Mouse (Mus musculus) heart, postnatal 25 days (tissue): Measurements from ENCODE around the gene Tns3. TPM values are rescaled to one million over a fixed set of nuclear protein-coding genes. Genes with fewer than 3 reads are reported as not detected.
A peak's percentile ranks its signal among the peaks of the same experiment; 100 is the strongest.

Source experiments
- DNase-seq: peaks from one replicate; pipeline ENCODE4 v3.0.0; 2022; ENCODE audit warnings: low spot score
- intact Hi-C: fragments of 180-260 bp; cut with DNase I; formaldehyde crosslinking; loops from one replicate; pipeline ENCODE4 v1.15.1; 2025
- total RNA-seq, 2 experiments: library from RNA; stranded (reverse); gene quantifications; 2 replicates each; pipeline ENCODE4 v1.2.3; 2021

Gene Tns3
- total RNA-seq, 2 experiments from 2014 or later, result 21.2 to 21.4 TPM

GRCm38 (mm10) chr11:8681356-8681755 is 17.0 kb upstream of the Tns3 start:
- DNase-seq, result no peak
- intact Hi-C loops, result no loop called here

GRCm38 (mm10) chr11:8680650-8681049 is 16.3 kb upstream of the Tns3 start:
- intact Hi-C loops, result no loop called here
- DNase-seq, result no peak

- intact Hi-C loops, result no loop called here
- no peak for DNase-seq
Measured at GRCm38 (mm10) chr11:8679221-8679620, 14.9 kb upstream of the Tns3 start.

GRCm38 (mm10) chr11:8678260-8678995 is 14.1 kb upstream of the Tns3 start:
- intact Hi-C loops, result no loop called here
- DNase-seq, result no peak

- no peak for DNase-seq
- intact Hi-C loops, result no loop called here
Measured at GRCm38 (mm10) chr11:8675701-8676474, 11.6 kb upstream of the Tns3 start.

GRCm38 (mm10) chr11:8674549-8675149 is 10.3 kb upstream of the Tns3 start:
- intact Hi-C loops, result no loop called here
- no peak for DNase-seq

- intact Hi-C loops, result no loop called here
- no peak for DNase-seq
Measured at GRCm38 (mm10) chr11:8671698-8672097, 7.4 kb upstream of the Tns3 start.

- DNase-seq, result no peak
- intact Hi-C loops, result loop anchor here (5.0 kb wide), 1 partner anchor 132 kb away; no protein-coding TSS in a partner anchor
Measured at GRCm38 (mm10) chr11:8669138-8669537, 4.8 kb upstream of the Tns3 start.

- no peak for DNase-seq
- intact Hi-C loops, result loop anchor here (5.0 kb wide), 3 partner anchors 42 to 127 kb away; no protein-coding TSS in a partner anchor
Measured at GRCm38 (mm10) chr11:8664797-8665196, 462 bp upstream of the Tns3 start.

GRCm38 (mm10) chr11:8663444-8664392 is 617 bp downstream of the Tns3 start:
- DNase-seq, result peak; percentile 24
- intact Hi-C loops, result loop anchor here (5.0 kb wide), 2 partner anchors 41 to 76 kb away; no protein-coding TSS in a partner anchor

GRCm38 (mm10) chr11:8662706-8663429 is 1.5 kb downstream of the Tns3 start:
- intact Hi-C loops, result loop anchor here (5.0 kb wide), 2 partner anchors 41 to 76 kb away; no protein-coding TSS in a partner anchor
- no peak for DNase-seq

GRCm38 (mm10) chr11:8660951-8661350 is 3.4 kb downstream of the Tns3 start:
- no peak for DNase-seq
- intact Hi-C loops, result loop anchor here (5.0 kb wide), 2 partner anchors 39 to 74 kb away; no protein-coding TSS in a partner anchor

- intact Hi-C loops, result loop anchor here (5.0 kb wide), 2 partner anchors 38 to 73 kb away; no protein-coding TSS in a partner anchor
- DNase-seq, result no peak
Measured at GRCm38 (mm10) chr11:8659851-8660250, 4.5 kb downstream of the Tns3 start.

- peak; percentile 9 for DNase-seq
- intact Hi-C loops, result no loop called here
Measured at GRCm38 (mm10) chr11:8659061-8659460, 5.3 kb downstream of the Tns3 start.

GRCm38 (mm10) chr11:8657493-8657892 is 6.8 kb downstream of the Tns3 start:
- no peak for DNase-seq
- intact Hi-C loops, result no loop called here

GRCm38 (mm10) chr11:8656448-8657393 is 7.6 kb downstream of the Tns3 start:
- DNase-seq, result no peak
- intact Hi-C loops, result no loop called here

GRCm38 (mm10) chr11:8653800-8654295 is 10.5 kb downstream of the Tns3 start:
- intact Hi-C loops, result no loop called here

More at GRCm38 (mm10) chr11:8653800-8654295, 10.5 kb downstream of the Tns3 start:
- peak; percentile 13 for DNase-seq
